Mouse (Mus musculus) kidney, adult 11 months (tissue): Measurements from ENCODE around the gene Myo1e.
"Not testable (repeated sequence)": the region's sequence is repeated elsewhere in the genome, so short reads cannot be mapped to it uniquely, and the experiment has no call there.

Experiments used
- DNase-seq: peaks from one replicate; pipeline ENCODE4 v3.0.0; 2022

Myo1e gene

GRCm38 (mm10) chr9:70256027-70256426 is 48.9 kb downstream of the Myo1e start:
- not testable (repeated sequence) for DNase-seq

- peak; percentile 64 for DNase-seq
Measured at GRCm38 (mm10) chr9:70257289-70258101, 50.3 kb downstream of the Myo1e start.

- DNase-seq = peak; percentile 58
Measured at GRCm38 (mm10) chr9:70260324-70260841, 53.2 kb downstream of the Myo1e start.

- no peak for DNase-seq
Measured at GRCm38 (mm10) chr9:70261646-70262045, 54.5 kb downstream of the Myo1e start.

- no peak for DNase-seq
Measured at GRCm38 (mm10) chr9:70263134-70263533, 56.0 kb downstream of the Myo1e start.

GRCm38 (mm10) chr9:70263735-70264134 is 56.6 kb downstream of the Myo1e start:
- peak; percentile 38 for DNase-seq

- peak; percentile 57 for DNase-seq
Measured at GRCm38 (mm10) chr9:70265513-70265912, 58.4 kb downstream of the Myo1e start.

- DNase-seq = no peak
Measured at GRCm38 (mm10) chr9:70266186-70266585, 59.0 kb downstream of the Myo1e start.

GRCm38 (mm10) chr9:70267108-70267507 is 60.0 kb downstream of the Myo1e start:
- DNase-seq = peak; percentile 56

GRCm38 (mm10) chr9:70269349-70269748 is 62.2 kb downstream of the Myo1e start:
- no peak for DNase-seq

- no peak for DNase-seq
Measured at GRCm38 (mm10) chr9:70270468-70270867, 63.3 kb downstream of the Myo1e start.

- DNase-seq = peak; percentile 65
Measured at GRCm38 (mm10) chr9:70271137-70271536, 64.0 kb downstream of the Myo1e start.

GRCm38 (mm10) chr9:70271631-70272030 is 64.5 kb downstream of the Myo1e start:
- DNase-seq = no peak

- no peak for DNase-seq
Measured at GRCm38 (mm10) chr9:70274071-70274470, 66.9 kb downstream of the Myo1e start.

- no peak for DNase-seq
Measured at GRCm38 (mm10) chr9:70274476-70274875, 67.3 kb downstream of the Myo1e start.

GRCm38 (mm10) chr9:70274887-70275555 is 67.9 kb downstream of the Myo1e start:
- DNase-seq = no peak

GRCm38 (mm10) chr9:70277076-70277475 is 69.9 kb downstream of the Myo1e start:
- DNase-seq = no peak

- DNase-seq = peak; percentile 71
Measured at GRCm38 (mm10) chr9:70277529-70277982, 70.4 kb downstream of the Myo1e start.

GRCm38 (mm10) chr9:70281407-70281806 is 74.3 kb downstream of the Myo1e start:
- no peak for DNase-seq

- no peak for DNase-seq
Measured at GRCm38 (mm10) chr9:70282107-70282506, 75.0 kb downstream of the Myo1e start.

GRCm38 (mm10) chr9:70283151-70283550 is 76.0 kb downstream of the Myo1e start:
- DNase-seq = no peak

GRCm38 (mm10) chr9:70284584-70285140 is 77.5 kb downstream of the Myo1e start:
- DNase-seq = no peak

GRCm38 (mm10) chr9:70290785-70291184 is 83.6 kb downstream of the Myo1e start:
- no peak for DNase-seq

GRCm38 (mm10) chr9:70296916-70297315 is 89.8 kb downstream of the Myo1e start:
- no peak for DNase-seq
